Mouse (Mus musculus) forebrain, embryonic 10.5 days (tissue): ENCODE data around the gene Tspan7. TPM values are rescaled to one million over a fixed set of nuclear protein-coding genes. Genes with fewer than 3 reads are reported as not detected.

Experiments
- DNase-seq: peaks from one replicate; pipeline ENCODE4 v3.0.0-alpha.2; 2017; ENCODE audit warnings: low spot score; ENCODE audit errors: extremely low spot score
- H3K27ac ChIP-seq: fragments of 300-500 bp; sonication (generic); 2 replicates; pipeline ENCODE4 v1.5.1; 2016; ENCODE audit warnings: mild to moderate bottlenecking
- H3K27me3 ChIP-seq: fragments of 300-500 bp; sonication (generic); 2 replicates; pipeline ENCODE4 v1.6.1; 2016; ENCODE audit warnings: mild to moderate bottlenecking; ENCODE audit not compliant: poor library complexity, severe bottlenecking
- H3K36me3 ChIP-seq: fragments of 300-500 bp; sonication (generic); replicated peaks from 2 replicates; pipeline ENCODE4 v1.6.1; 2016; ENCODE audit warnings: mild to moderate bottlenecking, moderate library complexity
- H3K4me1 ChIP-seq: fragments of 300-500 bp; sonication (generic); 2 replicates; pipeline ENCODE4 v1.6.1; 2016
- H3K4me3 ChIP-seq: fragments of 300-500 bp; sonication (generic); 2 replicates; pipeline ENCODE4 v1.5.1; 2016; ENCODE audit warnings: mild to moderate bottlenecking, moderate library complexity
- H3K9me3 ChIP-seq: fragments of 300-500 bp; sonication (generic); 2 replicates; pipeline ENCODE4 v1.6.1; 2016; ENCODE audit warnings: mild to moderate bottlenecking, moderate library complexity
- whole genome bisulfite sequencing: fragments of 180-500 bp; shearing (Covaris S2); methylation state at CpG from one replicate; pipeline ENCODE4 v1.1.7; 2016; 5-methylcytosine and 5-hydroxymethylcytosine counted together
- polyA plus RNA-seq: library from polyadenylated mRNA; unstranded; fragments of >200 nt; fragmentation: Nextera tagmentation; extraction: Ambion mirVana; gene quantifications from 2 replicates; pipeline ENCODE4 v1.2.1, GENCODE M21; 2016

Gene Tspan7
- polyA plus RNA-seq, 1 experiment from 2014 or later = 71.9 TPM

DNA sequence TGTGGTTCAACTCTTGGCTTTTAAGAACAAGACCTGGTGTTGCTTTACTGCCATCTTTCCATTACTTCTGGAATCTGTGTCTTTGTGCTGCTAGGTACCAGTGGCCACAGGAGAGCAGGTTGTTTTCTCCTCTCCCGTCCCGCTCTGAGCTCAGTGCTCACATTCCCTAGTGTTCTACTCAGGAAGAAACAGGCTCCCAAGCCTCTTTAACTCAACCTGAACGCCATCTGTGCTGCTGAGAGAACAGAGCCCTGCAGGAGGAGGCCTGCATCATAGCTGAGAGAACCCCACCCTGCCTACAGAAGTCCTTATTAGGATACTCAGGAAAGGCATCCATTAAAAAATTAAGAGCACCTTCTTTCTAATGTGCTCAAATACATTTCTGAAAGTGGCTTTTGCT, 80.9 kb downstream of the Tspan7 start:
- no peak overlapping the region for H3K4me3 ChIP-seq
- WGBS = 72% methylated on average over 3 of the region's 3 CpGs
- H3K9me3 ChIP-seq = no peaks in the 10 kb centered on the region
- DNase-seq = no peak
- H3K4me1 ChIP-seq = no peaks in the 10 kb centered on the region
- no peak overlapping the region for H3K27ac ChIP-seq
- no peaks in the 10 kb centered on the region for H3K27me3 ChIP-seq
- H3K36me3 ChIP-seq = no peaks in the 10 kb centered on the region

DNA sequence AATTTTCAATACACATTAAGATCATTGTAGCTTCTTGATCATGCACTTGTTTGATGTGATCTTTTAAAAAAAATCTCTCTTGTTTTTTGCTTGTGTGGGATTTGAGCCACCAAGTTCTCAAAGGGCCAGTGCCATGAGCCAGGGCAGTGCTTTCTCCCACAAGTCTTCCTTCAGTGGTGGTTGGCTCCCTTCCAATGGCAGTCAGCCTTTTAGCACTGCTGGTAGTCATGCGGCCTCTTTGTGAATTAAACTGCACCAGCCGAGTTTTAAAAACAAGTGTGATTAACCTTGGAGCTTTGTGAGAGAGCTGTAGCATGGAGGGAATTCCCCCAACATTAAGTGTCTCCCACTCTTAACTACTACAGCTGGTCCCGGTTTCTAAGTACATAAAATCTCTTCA, 89.6 kb downstream of the Tspan7 start:
- 0 out of 2 replicates have a peak, but pooled peaks cover under 1% of the 10 kb centered on the region for H3K36me3 ChIP-seq
- WGBS = 61% methylated on average over 3 of the region's 3 CpGs
- H3K4me1 ChIP-seq = peaks cover 11% of the 10 kb centered on the region
- no peak overlapping the region for H3K4me3 ChIP-seq
- 0 out of 2 replicates have a peak, but pooled peaks cover 5% of the 10 kb centered on the region for H3K27me3 ChIP-seq
- H3K27ac ChIP-seq = no peak overlapping the region
- no peak for DNase-seq
- H3K9me3 ChIP-seq = no peaks in the 10 kb centered on the region

DNA sequence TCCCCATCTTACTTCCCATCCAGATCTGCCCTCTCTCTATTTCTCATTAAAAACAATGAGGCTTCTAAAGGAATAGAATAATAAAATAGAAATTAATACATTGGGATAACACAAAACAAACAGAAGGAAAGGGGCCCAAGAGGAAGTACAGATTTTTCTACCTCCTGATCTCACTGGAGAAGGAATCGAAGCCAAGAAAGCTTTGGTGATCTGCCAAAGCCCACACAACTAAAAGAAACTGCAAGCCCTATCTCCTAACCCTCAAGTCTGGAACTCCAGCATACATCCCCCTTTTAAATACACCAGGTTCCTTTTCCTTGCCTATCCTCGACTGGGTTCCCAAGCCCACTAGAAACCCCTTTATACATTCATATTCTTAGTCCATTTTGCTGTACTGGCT, 90.4 kb downstream of the Tspan7 start:
- H3K27ac ChIP-seq = no peak overlapping the region
- no peak for DNase-seq
- 0 out of 2 replicates have a peak, but pooled peaks cover 5% of the 10 kb centered on the region for H3K36me3 ChIP-seq
- no peak overlapping the region for H3K4me3 ChIP-seq
- peaks cover 11% of the 10 kb centered on the region for H3K4me1 ChIP-seq
- WGBS = 86% methylated on average over 2 of the region's 2 CpGs
- H3K27me3 ChIP-seq = 0 out of 2 replicates have a peak, but pooled peaks cover 5% of the 10 kb centered on the region
- no peaks in the 10 kb centered on the region for H3K9me3 ChIP-seq

DNA sequence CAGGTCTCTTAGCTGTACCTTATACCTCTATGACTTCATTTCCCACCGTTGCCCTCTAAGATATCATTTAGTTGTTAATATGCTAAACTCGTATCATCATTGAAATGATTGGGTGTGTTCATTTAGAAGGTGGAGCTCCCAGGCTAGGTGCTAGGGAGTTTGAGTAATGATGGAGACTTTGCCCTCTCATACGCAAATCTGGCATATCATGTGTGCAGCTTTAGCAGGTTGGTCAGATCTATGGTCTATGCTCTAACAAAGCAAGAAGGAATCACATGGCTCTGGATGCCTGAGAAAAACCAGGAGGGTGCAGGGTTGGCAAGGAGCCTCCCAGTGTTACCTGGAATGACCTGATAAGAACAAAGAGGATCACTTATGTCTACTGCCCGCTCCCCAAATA, 91.4 kb downstream of the Tspan7 start:
- WGBS = 84% methylated on average over 4 of the region's 4 CpGs
- Histone ChIP-seq H3K27me3 (0 out of 2 replicates have a peak, but pooled peaks cover 5% of the 10 kb centered on the region), H3K27ac (no peak overlapping the region)

DNA sequence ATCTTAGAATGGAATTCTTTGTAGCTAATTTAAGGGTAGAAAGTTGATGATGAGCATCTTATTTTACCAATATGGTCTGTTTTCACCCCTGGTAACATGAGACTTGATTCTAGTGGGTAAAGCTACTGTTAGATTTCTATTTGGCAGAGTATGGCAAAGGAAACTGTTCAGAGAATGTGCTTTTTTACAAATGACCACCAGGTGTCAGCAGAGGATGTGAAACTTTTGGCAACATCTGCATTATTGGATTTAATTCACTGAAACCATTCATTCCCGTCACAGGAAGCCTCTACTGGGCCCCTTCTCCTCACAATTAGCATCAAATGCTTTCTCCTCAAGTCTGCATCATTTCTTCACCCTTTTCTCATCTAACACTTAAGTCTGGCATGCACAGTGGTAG, 92.4 kb downstream of the Tspan7 start:
- DNase-seq = no peak
- H3K27ac ChIP-seq = no peak overlapping the region
- H3K36me3 ChIP-seq = 0 out of 2 replicates have a peak, but pooled peaks cover 5% of the 10 kb centered on the region
- no peaks in the 10 kb centered on the region for H3K9me3 ChIP-seq
- peaks cover 11% of the 10 kb centered on the region for H3K4me1 ChIP-seq
- 10% methylated on average over 1 of the region's 1 CpGs for WGBS
- no peak overlapping the region for H3K4me3 ChIP-seq
- 0 out of 2 replicates have a peak, but pooled peaks cover 5% of the 10 kb centered on the region for H3K27me3 ChIP-seq

More for the DNA sequence above, 91.4 kb downstream of the Tspan7 start:
- Histone ChIP-seq H3K36me3 (0 out of 2 replicates have a peak, but pooled peaks cover 5% of the 10 kb centered on the region), H3K9me3 (no peaks in the 10 kb centered on the region), H3K4me1 (peaks cover 11% of the 10 kb centered on the region), H3K4me3 (no peak overlapping the region)
- DNase-seq = no peak

DNA sequence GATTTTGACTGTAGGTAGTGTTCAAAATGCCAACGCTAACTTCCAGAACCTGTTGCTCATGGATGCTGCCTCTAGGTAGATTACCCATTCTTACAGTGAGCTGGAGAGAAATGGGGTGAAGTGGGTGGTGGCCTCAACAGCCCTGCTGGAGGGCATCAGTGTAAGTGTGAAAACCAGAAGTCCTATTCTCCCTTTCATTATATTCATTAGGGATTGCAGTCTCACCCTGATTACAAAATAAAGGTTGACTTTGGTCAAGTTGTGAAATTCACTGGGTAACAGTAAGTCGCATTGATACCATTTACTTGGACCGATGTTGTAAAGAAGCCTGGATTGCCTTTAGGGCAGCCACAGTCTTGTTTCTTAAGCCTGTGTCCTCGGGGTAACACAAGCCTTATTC, 97.8 kb downstream of the Tspan7 start:
- WGBS = 78% methylated on average over 4 of the region's 4 CpGs
- no peaks in the 10 kb centered on the region for H3K9me3 ChIP-seq
- H3K36me3 ChIP-seq = 0 out of 2 replicates have a peak, but pooled peaks cover 7% of the 10 kb centered on the region
- no peak overlapping the region for H3K27ac ChIP-seq
- H3K27me3 ChIP-seq = no peaks in the 10 kb centered on the region
- no peak overlapping the region for H3K4me3 ChIP-seq
- DNase-seq = no peak
- no peaks in the 10 kb centered on the region for H3K4me1 ChIP-seq

DNA sequence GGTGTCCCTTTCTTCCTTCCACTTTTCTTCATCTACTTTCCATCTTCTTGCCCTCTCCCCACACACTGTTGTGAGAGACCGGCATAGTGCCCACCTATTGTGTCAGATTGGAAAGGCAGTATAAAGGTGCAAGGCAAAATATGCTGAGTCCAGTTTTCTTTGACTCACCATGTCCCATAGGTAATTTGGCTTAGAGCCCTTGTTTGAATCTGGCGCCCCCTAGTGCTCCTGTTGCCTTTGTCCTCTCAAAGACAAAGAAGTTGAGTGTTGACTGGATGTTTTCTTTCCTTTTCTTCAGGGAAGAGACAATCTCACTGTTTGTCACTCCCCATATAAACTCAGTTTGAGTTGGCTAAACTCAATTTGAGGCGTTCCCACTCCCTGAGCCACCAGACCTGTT, 107.3 kb downstream of the Tspan7 start:
- Histone ChIP-seq H3K36me3 (peaks cover 7% of the 10 kb centered on the region; the same call in 1 of the 2 replicates), H3K27ac (no peak overlapping the region), H3K4me1 (no peaks in the 10 kb centered on the region), H3K27me3 (no peaks in the 10 kb centered on the region), H3K4me3 (no peak overlapping the region), H3K9me3 (no peaks in the 10 kb centered on the region)
- no peak for DNase-seq
- 67% methylated on average over 3 of the region's 3 CpGs for WGBS

DNA sequence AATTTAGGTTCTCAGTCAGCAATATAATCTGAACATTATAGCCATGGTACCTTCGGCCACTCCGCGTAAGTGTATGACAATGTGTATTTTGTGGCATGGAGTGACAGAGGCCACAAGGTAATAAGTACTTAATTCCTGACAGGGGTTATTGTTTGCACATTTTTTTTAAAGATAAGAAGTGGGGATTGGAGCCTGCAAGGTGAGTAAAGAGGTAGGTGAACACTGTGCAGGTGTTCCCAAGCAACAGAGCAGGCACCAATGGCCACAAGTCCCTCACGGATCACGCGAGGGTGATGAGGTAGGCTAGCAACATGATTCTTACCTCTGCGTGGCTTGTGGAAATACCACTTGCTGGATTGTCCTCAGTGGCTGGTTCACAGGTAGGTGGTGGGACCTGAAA, 108.6 kb downstream of the Tspan7 start:
- Histone ChIP-seq H3K27ac (no peak overlapping the region), H3K36me3 (peaks cover 7% of the 10 kb centered on the region; the same call in 1 of the 2 replicates), H3K9me3 (no peaks in the 10 kb centered on the region), H3K4me3 (no peak overlapping the region), H3K4me1 (no peaks in the 10 kb centered on the region), H3K27me3 (no peaks in the 10 kb centered on the region)
- WGBS = 98% methylated on average over 7 of the region's 7 CpGs
- no peak for DNase-seq

DNA sequence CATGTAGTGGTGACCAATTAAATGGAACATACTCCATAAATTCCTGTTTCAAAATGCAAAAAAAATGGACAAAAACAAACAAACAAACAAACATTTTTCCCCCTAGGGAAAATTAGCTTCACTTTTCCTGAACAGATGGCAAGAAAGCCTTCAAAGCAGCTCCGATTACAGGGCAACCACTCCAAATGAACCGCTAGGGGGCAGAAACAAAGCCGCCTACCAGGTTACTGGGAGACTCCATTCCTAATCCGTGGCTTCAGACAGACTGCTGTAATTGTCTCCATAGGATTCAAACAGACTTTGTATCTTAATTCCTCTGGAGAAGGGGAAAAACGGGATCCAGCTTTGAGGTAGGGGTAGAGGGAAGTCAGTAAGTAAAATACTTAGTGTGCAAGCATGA, 132.2 kb downstream of the Tspan7 start:
- peak; percentile 20 for DNase-seq
- Histone ChIP-seq H3K4me3 (no peak overlapping the region), H3K36me3 (no peaks in the 10 kb centered on the region), H3K9me3 (no peaks in the 10 kb centered on the region), H3K27ac (no peak overlapping the region), H3K27me3 (peaks cover 9% of the 10 kb centered on the region; the same call in 1 of the 2 replicates), H3K4me1 (no peaks in the 10 kb centered on the region)
- WGBS = 17% methylated on average over 5 of the region's 5 CpGs

DNA sequence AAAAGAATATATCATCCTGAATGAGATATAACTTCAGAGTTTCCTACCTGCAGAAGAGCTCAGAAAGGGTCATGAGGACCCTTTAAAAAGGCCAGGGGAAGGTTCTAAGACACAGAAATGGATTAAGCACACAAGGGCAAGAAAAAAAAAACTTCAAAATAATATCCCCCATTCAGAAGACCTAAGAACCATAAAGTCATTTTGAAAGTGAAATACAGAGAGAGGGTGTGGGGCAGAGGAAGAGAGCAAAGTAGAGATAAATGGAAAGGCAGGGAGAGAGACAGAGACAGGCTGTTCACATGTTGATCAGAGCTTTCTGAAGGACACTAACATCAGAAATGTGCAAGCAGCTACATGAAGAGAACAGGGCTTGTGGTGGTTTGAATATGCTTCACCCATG, 156.1 kb downstream of the Tspan7 start:
- Histone ChIP-seq H3K27ac (no peak overlapping the region), H3K4me1 (no peaks in the 10 kb centered on the region), H3K36me3 (no peaks in the 10 kb centered on the region), H3K4me3 (no peak overlapping the region), H3K9me3 (no peaks in the 10 kb centered on the region), H3K27me3 (no peaks in the 10 kb centered on the region)
- no peak for DNase-seq

Other genes starting within 250 kb of the Tspan7 start
- gene Otc, start 232.9 kb upstream of the Tspan7 start, polyA plus RNA-seq = not detected in 2 replicates
- 43.0 and 47.8 TPM in 2 replicates for gene Mid1ip1, start 229.9 kb downstream of the Tspan7 start, polyA plus RNA-seq